Mouse (Mus musculus) 416B (cell line): ENCODE results near the gene Tsnax.

Experiments used
- DNase-seq: peaks from one replicate; pipeline ENCODE4 v3.0.0; 2011; ENCODE audit warnings: low read depth

The Tsnax gene

DNA sequence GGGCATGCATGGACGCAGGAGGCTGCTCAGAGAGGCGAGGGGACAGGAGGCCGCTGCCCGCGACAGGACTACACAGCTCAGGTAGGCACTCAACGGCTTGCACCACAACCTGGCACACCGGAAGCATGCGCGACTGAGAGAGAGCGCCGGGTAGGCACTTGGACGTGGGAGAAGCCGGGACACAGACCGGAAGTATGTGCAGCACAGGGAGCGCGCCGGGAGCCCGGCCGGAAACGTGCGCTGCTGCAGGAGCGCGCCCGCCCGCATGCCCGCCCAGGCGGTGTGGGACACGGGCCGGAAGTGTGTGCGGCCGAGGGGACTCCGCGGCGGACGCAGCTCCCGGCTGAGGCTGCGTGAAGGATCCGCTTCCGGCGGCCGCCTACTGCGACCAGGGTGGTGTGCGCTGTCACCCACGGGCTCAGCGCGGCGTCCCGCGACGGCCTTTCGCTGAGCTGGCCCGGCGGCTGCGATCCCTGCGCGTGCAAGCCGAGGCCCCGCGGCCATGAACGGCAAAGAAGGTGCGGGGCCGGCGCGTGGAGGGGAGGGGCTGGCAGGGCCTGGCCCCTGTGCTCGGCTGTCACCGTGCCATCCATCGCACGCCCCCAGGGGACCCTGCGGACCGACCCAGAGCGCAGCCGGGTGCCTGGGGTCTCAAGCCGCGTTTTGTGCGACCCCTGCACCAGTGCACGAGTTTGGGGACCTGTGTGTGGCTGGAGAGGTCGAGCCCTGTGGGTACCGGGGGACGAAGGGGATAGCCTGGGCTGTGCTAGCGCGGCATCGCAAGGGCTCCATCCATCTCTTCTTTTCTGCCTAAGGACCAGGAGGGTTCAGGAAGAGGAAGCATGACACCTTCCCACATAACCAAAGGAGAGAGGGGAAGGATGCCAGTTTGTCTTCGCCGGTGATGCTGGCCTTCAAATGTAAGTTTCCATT is at the start of gene Tsnax:
Tsnax (plus strand) TSS at position 303 of the 933 bp plus-strand sequence.
- DNase-seq, result peak; percentile 86

DNA sequence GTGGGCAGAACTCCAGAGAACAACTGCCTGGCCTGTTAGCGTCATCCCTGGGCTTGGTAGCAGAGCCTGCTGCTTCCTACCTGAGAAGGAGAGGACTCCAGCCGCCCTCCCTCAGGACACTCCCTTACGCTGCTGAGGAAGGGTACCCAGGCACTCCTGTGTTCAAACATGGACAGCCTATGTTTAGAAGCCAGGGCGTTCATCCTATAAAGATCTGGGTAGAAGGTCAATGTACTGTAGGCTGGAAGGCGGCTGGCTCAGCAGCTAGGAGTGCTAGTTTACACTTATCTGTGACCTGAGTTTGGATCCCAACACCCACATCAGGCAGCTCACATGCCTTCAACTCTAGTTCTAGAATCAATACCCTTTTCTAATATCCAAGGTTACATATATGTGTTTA is 49.6 kb upstream of the Tsnax start:
- no peak for DNase-seq

DNA sequence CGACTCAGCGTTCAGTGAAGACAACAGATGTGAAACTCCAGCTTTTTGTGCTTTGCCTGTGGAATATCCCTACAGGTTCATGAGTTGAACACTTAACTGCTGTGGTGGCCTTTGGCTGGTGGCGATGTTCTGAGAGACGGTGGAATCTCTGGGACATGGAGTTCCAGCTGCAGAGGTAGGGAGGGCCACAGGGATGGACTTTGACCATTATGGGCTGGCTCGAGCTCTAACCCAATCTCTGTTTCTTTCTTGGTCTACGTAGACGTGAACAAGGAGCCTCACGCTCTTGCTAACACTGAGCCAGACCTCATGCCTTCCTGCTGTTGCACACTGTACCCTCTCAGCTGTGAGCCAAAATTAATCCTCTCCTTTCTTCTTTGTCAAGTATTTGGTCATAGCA is 47.8 kb upstream of the Tsnax start:
- DNase-seq, result no peak

DNA sequence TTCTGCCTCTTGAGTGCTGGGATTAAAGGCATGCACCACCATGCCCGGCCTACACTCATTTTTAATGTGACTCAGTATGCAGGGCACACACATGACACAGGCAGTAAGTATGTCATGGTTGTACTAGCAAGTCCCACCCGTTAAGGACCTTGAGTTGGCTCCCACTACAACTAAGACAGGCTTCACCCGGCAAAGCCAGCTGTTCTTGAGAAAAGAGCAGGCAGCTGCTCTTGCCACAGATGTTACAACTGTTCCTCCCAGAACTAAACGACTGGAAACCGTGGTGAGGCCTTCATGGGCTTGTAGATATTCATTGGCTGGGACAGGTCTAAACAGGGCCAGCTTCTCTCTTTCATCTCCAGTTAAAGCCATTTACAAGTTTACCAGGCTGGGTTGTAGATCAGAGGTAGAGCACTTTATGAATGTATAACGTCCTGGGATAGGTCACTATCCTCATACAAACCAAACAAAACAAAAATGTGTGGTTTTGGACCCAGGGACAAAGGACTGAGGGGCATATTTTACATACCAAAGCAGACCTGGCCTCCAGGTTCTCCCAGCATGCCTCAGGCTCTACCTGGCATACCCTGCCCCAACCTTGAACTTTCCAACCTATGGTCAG is 42.4 kb upstream of the Tsnax start:
- no peak for DNase-seq

DNA sequence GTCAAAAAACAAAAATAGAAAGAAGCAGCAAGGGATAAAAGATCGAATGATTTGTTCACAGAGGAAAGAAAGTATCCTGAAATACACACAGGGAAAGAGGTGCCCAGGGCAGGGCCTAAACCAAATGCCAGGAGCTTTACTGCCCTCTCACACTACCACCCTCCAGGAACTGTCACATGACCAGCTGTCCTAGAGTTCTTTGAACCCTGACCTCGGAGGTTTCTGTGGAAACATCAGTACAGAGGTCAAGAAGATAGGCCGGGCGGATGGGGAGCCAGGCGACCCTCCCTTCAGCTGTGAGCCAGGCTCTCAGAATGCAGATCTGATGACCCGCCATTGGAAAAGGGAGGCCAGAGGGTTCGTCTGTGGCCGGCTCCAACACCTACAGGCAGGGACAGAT is 39.6 kb upstream of the Tsnax start:
- DNase-seq, result no peak

DNA sequence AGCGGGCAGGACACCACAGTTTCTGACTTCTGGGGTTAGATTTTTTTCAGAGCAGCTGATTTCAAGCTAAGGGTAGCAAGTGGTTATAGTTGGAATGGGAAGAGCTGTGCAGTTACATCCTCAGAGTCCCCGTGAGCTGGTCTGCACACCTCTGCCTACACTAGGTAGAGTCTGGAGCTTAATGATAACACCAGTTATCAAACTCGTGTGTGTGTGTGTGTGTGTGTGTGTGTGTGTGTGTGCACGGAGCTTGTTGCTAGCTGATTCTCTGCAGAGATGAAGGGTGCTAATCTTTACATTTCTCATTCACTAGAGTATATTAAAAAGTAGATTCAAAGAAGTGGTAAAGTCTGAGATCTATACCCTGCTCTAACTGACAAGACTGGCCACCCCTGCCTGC is 38.5 kb upstream of the Tsnax start:
- DNase-seq, result no peak

DNA sequence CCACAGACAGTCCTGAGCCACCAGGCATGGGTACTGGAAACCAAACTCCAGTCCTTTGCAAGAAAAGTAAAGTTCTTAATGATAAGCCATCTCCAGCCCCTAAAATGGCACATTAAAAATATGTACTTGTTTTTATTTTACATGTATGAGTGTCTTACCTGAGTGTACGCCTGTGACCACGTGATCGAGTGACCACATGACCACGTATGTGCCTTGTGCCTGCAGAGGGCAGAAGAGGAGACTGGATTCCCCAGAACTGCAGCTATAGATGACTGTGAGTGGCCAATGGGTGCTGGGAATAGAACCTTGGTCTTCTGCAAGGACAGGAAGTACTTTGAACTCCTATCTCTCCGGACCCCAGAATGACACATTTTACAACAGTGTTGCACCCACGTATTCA is 36.6 kb upstream of the Tsnax start:
- peak; percentile 25 for DNase-seq

DNA sequence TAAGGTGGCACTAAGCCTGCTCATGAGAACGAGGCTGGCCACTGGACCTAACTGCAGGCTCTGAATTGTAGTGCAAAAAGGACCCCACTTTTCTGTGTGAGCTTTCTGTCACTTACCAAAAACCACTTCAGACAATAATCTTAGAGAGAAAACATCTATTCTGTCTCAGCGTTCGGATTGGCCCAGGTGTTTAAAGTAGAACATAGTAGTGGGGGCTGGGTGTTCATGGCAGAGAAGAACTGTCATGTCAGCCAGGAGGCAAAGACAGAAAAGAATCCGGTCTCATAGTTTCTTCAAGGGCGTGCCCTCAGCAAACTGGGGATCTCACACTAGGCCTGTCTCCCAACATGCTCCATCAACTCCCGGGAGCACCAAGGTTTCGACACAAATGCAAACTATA is 34.8 kb upstream of the Tsnax start:
- no peak for DNase-seq

DNA sequence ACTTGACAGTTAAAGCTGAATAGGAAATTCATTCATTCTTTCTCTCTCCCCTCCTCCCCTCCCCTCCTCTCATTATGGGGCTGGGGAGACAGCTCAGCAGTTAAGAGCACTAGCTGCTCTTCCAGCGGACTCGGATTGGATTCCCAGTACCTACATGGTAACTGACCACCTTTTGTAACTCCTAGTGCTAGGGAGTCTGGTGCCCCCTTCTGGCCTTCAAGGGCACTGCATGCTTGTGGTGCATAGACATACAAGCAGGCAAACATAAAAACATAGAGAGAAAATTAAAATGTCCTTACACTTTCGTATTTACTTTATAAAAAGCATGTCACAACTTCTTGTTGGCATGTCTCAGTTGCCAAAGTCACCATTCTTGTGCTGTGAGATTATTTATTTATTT is 32.8 kb upstream of the Tsnax start:
- DNase-seq, result peak; percentile 25

DNA sequence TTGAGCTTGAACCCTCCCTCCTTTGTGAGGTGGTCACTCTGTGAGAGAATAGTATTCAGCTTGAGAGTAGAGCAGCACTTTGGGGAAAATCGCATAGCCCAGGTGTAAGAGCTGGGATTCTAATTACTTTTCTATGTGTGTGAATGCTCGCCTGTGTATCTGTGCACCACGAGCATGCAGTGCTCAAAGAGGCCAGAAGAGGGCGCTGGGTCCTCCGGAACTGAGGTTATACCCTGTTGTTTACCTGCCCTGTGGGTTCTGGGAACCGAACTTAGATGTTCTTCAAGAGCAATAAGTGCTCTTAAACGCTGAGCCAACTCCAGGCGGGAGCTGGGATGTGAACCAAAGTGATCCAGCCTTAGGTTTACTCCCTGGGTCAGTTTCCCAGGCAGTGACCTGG is 32.0 kb upstream of the Tsnax start:
- DNase-seq, result no peak

DNA sequence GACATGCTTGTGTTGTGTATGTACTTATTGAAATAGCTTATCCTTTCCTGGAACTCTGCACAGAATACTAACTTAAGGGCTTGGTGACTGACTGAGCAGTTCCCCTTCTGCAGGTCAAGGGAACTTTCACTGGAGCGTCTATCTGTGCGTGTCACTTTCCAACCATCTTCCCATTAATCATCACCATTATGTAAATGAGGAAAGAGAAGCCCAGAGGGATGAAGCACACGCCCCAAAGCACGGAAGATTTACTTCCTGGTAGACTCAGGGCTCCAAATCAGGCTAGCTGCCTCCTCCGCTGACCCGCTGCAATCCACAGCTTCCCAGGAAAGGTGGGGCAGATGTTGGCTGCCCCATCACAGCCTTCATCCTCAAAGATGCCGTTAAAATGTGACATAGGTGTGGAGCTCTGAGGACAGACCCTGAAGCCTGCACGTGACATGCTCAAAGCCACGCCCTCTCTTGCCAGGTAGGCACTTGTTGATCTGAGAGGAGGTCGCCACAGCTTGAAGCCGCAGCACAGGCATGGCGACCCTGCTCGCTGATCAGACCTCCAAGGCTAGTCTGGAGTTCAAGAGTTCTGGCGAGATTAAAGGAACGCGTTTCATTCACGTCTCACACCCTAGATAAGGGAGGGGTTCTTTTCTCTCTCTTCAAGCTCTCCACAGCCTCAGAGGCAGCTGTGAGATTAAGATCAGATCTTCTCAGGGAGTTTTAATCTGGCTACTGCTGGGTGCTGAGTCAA is 21.7 kb upstream of the Tsnax start:
- DNase-seq, result no peak

DNA sequence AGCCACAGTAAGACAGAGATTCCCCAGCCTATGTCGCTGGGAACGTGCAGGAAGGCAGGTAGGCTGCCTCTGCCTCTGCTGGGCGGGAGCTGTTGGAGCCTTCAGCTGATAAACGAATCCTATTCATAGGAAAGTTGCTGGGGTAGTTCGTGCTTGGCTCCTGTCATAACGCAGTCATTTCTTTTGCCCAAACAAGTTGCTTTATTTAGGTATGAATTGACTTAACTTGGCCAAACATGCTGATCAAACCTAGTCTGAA is 21.2 kb upstream of the Tsnax start:
- DNase-seq, result no peak

DNA sequence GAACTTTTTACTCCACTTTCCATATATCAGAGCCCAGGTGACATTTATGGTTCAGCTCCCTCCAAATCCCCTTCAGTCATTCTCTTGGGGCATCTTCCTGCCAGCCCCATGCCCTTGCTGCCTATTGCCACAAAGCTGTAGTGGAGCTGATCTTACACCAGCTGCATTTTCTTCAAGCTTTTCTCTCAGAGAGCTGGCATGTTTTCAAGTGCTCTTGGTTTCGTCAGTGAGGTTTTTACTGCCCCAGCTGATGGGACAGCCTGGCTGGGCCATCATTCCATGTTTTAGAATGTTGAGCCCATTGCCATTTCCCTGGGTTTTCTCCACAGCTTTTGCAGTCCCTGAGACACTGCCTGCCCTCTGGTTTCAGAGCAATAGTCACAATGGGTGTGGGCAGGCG is 17.0 kb upstream of the Tsnax start:
- no peak for DNase-seq

DNA sequence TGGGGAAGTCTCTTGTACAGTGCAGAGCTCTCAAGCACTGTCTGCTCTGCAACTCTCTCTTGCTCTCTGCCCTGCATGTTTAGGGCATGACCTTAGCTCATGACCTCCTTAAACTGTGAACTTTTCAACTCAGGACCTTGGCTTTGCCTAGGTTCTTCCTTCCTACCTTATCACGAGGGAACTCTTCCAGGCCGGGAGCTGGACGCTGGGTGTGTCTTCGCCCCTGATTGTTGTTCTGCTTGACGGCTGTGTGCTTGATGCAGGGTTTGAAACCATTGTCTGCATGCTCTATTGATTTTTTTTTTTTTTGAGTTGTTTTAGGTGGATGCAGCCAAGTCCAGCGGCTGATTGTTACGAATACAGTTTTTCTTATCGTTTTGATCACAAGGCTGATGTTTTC is 11.3 kb downstream of the Tsnax start:
- DNase-seq, result no peak

DNA sequence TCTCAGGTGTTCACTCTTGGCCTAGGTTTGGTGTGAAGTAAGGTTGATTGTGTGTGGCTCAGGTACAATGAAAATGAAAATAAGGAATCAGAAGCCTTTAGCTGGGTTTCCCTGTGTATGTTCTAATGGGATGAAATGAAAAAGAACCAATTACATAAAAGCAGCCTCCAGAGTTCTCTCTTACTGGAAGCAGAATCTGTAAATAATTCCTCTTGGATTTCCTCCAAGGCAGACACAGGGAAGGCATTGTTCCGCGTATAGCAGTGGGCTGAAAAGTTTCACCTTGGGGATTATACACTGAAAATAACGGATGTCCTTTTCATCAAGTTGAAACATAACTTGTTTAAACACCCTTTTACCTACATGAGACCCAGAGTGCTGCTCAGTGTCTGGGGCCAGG is 14.4 kb downstream of the Tsnax start:
- DNase-seq, result no peak

DNA sequence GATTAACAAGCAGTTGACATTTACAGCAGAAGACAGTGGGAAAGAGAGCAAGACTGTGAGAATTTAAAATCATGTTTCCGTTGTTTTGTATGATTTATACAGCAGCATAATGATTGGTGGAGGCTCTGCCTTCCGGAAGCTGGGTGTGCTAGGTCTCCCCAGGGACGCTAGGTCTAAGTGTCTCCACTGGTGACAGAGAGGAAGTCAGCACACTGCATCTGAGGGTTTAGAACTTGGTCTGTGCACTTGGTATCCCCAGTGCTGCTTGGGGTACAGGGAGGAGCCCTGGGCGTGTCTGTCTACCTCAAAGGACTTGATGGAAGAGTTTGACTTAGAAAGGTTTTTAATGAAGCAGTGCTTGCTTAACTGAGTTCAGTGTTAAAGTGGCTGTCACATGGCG is 16.0 kb downstream of the Tsnax start:
- no peak for DNase-seq

DNA sequence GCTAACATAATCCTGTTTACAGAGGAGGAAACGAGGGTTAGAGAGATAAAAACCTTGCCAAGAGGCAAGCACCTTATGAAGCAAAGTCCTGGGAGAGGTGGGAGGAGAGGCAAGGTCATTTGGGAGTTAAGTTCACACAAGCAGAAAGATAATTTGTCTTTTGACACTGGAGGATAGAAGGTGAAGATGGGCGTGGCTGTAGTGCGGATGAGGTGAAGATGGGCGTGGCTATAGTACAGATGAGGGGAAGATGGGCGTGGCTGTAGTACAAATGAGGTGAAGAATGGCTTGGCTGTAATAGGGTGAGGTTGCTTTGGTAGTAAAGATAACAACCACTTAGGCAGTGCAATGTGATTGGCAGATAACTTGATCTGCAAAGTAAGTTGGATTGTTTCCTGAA is 18.5 kb downstream of the Tsnax start:
- no peak for DNase-seq

DNA sequence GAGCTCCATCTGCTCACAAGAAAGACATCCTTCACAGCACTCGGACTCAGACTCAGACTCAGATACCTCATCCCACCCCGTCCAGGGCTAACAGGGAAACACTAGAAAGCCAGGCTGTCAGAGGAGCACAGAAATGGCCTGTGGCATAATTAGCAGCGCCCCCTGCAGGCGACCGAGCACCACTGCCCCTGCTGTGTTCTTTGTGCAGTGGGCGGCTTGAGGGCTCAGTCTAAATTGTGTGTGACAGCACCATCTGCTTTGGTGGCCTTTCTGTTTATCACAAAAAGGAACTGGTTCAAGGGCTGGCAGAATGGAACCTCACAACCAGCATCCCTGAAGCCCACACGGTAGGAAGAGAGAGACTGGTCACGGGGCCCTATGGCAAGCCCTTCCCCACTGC is 21.9 kb downstream of the Tsnax start:
- DNase-seq, result peak; percentile 52

DNA sequence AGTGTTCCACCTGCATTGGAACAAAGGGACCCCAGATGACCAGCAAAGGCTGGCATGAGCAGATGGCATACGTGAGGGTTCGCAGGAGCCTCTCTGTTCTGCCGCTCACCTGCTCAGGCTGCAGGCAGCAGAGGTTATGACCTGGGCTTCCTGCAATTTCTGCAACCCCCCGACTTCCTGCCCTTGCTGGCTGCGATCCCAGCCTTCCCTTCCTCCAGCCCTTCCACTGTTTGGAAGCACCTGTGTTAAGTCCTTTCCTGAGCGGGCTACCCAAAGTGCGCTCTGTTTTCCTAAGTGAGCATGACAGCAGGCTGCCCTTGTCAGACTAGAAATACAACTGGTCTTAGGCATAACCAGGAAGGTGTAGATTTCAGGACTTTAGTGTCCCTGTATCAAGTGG is 24.3 kb downstream of the Tsnax start:
- no peak for DNase-seq

DNA sequence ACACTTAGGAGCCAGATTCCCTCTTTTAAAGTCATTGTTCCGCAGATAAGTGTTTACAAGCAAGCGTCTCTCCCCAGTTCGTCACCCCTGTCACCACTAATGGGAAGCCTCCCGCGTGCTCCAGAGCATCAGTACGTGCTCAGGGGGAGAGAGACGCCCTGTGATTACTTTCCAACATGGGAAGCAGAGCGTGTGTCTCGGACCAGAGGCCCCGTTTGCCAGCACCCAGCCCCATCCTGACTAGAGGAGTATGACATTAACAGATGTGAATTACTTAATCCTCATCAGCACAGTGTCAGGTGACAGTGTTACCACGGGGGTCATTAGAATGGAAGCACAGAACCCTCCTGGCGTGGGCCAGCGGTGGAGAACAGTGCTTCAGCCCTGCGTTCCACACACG is 25.9 kb downstream of the Tsnax start:
- DNase-seq, result no peak

DNA sequence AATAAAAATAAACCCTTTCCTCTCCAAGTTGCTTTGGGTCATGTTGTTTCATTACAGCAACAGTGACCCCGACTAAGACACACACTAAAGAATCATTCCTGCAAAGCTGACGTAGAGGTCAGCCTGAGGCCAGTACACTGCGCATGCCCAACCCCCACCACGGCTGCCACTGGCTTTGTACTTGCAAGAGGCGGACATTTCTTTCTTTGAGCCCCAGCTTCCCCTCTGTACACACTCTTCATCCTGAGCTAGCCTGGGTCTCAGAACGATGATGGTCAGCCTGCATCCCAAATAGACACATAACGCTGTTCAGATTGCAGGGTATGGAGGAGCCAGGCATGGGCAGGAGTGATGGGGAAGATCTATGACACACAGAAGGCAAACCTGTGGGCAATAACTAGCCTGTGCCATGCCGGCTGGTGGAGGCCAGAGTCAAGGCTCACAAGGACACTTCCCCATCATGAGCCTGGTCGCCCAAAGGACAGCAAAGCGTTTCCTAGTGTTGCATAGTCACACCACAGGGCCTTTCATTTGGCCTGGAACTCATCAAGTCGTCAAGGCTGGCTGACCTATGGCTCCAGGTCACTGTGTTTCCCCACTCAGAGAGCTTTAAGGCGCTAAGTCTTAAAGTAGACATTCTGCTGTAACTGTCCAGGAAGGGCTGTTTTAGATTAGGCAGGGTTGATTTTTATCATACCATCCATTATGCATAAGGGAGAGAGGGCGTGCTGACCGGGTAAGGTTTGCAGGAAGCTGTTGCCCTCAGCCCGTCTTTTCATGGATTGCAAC is 28.0 kb downstream of the Tsnax start:
- DNase-seq, result no peak

DNA sequence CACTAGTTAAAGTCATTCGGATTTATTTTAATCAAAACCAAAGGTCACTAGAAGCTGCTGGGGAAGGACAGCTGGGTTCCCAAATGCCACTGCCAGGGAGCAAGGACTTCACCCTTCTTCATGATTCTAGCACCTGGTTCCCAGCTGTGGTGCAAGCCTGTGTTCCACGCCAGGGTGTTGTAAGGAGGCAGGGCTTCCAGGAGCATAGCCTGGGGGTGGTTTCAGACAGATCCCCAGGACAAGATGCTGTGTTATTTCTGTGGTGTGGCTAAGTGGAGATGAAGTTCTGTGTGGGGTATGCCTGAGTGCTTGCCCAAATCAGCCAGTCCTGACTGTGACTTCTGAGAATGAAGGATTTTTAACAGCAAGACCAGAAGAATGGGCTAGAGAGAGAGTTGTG is 28.7 kb downstream of the Tsnax start:
- DNase-seq, result no peak

DNA sequence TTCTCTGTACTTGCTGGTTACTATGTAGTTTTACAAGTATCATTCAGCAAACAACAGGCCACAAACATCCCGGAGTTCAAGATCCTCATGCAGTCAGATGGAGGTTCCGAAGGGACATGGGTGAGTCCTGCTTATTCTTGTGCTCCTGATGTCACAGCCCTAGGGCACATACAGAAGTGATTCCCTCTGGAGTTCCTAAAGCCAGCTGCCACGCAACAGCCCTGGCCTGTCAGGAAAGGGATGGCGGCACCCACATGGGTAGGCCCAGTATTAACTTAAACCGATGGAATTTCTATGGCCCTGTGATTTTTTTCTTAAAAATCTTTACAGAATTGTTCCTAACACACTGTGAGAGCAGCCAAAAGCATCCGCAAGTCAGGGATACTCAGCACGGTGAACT is 30.6 kb downstream of the Tsnax start:
- DNase-seq, result no peak
